Mouse (Mus musculus) layer of hippocampus, postnatal 10 days (tissue): ENCODE data around the gene Vmp1. TPM values are rescaled to one million over a fixed set of nuclear protein-coding genes. Genes with fewer than 3 reads are reported as not detected.

Experiments
- DNase-seq, 2 experiments: peaks; one replicate each; pipeline ENCODE4 v3.0.0; 2021; ENCODE audit warnings: low spot score in 2 of 2
- total RNA-seq, 2 experiments: library from RNA; stranded (reverse); gene quantifications; 2 replicates each; pipeline ENCODE4 v1.2.3; 2021

Vmp1 gene
- total RNA-seq, 2 experiments from 2014 or later: 138 to 155 TPM

DNA sequence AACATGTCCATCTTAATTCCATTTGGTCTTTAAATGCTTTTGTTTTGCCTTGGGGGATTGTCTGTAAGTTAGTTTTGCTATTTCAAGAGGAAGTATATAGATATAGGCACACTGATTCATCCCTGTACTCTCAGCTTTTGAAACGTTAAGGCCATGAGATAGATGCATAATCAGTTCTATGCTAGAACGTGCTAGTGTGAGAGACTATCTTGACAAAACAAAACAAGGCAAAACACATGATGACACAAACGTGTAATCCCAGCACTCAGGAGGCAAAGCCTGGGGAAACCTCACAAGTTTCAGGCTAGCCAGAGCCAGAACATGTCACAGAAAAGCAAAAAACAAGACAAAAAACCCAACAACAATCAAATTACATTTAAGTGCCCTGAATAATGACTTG lies 10.9 kb downstream of the Vmp1 start:
- DNase-seq: no peak

DNA sequence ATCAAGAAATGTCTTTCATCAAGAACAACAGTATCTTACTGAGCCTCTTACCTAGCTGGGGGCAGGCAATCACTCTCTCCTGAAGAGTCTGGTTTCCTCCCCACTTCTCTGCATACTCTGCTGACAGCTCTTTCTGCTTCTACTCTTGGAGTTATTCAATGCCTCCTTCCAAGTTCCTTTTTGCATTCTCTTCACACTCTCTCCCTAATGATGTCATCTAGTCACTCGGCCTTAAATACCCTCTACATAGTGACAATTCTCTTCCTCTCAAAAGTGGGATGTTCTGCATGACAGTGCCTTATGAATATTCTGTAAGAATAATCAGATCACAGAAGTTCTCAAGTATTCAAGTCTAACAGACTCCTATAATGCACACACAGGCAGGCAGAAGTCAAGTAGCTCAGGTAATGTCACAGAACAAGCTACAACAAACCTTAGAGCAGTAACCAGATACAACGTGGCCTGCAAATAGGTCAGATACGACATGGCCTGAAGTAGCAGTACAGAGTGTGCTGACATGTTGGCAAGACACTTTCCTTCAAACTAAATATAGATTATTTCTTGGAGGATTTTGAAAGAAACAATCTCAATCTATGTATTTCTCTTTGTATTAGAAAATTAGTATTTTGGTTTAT lies 12.5 kb downstream of the Vmp1 start:
- DNase-seq: no peak

DNA sequence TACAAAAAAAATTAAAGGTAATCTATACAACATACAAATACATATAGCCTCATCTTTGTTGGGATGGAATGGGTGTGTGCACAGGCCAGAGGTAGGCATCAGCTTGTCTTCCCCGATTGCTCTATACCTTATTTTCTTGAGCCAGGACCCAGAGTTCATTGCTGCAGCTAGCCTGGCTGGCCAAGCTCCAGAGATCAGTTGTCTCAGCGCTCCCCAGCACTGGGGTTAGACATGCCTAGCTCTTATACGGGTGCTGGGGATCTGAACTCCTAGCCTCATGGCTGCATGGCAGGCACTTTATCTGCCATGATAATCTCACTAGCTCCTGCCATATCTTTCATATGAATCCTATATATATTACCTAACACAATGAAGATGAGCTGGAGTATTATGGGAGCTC lies 15.5 kb downstream of the Vmp1 start:
- no peak for DNase-seq

DNA sequence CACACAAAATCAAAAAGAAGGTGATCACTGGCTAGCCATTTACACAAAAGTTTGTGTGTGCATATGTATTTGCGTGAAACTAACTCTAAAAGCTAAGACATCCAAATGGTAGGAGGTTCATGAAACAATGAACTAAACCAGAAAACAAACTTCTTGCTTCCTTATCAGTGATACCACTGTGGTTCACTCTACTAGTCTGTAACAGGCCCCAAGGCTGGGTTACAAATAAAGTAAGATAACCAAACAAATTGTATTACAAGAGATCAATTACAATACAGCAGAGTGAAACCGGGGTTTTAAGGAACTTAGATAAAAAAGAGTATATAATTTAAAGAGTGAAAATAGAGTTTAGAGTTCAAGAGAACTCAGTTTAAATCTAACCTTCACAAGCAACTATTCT lies 16.1 kb downstream of the Vmp1 start:
- DNase-seq: no peak

DNA sequence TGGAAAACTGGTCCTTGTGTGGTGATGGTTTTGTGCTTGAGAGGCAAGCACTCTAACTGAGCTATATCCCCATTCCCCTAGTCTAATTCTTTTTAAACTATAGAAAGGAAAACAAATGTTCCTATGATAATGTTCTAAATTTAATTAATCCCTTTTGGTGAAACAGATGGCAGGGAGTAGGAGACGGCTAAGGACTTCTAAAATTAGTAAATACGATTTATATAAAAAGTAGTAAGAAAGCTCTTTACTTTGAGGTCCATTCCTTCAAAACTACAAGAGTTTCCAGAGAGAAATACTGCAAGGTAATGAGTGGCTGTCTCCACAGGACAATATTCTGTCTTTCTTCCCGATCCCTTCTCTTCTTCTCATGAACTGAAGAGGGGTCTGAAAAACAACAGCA lies 19.2 kb downstream of the Vmp1 start:
- DNase-seq: no peak

DNA sequence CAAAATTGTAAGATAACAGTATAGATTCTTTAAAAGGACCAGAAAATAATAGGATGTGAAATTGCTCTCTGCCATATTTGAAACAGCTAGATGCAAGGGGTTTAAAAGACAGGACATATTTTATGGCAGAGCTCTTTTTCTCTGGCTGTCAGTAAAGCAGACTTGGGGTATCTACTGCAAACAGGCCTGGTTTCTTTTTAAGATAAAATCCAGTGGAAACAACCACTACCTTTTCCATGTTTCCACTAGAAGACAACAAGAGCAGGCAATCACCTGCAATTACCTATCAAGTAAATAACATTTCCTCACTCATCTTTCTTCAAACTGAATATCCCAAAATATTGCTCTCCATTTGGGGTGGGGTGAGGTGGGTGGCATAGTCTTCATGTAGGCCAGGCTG lies 19.7 kb downstream of the Vmp1 start:
- no peak for DNase-seq

DNA sequence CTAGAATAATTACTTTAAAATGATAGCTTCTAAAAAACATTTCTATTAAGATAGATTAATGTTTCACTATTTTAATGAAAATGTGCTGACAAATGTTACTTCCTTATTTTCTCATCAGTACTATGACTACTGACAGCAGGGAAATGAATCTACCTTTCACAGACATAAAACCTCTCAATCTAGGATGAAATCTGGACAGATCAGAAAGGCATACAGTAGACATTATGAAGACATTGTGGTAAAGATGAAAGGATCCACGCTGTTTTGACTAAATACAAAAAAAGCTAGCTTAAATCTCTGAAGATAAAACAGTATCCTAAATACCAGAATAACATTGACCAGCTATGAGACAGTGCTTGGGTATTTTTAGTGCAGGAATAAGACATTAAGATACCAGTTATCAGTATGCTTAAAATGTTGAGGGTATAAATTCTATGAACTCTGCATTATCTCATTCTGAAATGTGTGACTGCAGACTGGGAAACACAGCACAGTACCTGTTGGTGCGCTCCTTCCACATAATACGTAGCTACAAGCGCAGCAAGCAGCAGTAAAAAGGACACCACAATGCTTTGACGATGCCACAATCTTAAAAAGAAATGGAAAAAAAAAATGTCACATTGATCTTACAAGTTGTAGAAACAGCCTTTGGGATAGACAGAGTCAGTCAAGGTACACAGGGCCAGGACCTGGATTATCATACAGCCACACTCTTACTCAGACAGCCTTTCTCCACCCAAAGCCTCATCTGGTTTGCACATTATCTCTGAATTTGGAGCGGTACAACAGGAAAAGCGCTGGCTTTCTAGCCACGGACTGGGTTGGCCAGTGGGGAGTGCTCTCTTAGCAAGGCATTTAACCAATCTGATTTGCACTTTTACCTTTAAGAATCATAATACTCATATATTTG lies 20.4 kb downstream of the Vmp1 start:
- DNase-seq: no peak

DNA sequence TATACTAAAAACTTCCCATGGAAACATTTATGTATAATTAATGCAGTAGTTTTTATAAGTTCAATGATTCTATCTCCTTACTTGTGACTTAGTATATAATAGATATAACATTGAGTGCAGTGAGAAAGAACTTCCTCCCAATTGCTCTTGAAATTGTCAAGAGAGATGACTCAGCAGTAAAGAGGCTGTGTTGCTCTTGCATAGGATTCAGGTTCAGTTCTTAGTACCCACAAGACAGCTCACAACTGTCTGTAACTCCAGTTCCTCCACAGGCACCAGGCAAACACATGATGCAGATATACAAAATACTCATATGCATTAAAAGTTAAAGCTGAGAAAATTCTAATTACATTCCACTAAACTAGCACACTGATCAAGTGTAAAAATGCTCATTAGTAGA lies 25.8 kb downstream of the Vmp1 start:
- no peak for DNase-seq

DNA sequence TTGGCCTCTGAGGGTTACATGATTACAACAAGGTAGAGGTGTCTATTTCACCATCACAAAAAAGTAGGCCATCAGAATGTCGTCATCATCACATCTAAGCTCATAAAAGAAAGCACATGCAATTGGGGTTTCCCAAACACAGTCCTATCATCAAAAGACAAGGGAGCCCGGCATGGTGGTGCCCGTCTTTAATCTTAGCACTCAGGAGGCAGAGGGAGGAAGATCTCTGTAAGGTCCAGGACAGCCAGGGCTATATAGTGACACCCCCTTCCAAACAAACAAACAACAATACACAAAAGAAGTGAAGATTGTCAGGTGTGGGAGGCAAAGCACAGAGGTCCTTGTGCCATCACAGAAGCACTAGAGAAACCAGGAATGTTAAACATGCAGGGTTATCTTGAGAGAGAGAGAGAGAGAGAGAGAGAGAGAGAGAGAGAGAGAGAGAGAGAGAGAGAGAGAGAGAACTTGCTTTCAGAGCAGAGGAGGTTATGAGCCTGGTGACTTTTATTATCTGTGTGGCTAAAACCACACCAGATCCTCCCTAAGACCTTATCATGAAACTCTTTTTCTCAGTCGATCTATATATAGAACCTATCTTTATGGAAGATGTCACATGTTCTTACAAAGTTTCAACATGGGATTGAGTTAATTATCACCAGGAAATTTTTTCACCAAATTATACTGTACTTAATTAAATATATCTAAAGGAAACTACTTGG lies 26.6 kb downstream of the Vmp1 start:
- DNase-seq: no peak

DNA sequence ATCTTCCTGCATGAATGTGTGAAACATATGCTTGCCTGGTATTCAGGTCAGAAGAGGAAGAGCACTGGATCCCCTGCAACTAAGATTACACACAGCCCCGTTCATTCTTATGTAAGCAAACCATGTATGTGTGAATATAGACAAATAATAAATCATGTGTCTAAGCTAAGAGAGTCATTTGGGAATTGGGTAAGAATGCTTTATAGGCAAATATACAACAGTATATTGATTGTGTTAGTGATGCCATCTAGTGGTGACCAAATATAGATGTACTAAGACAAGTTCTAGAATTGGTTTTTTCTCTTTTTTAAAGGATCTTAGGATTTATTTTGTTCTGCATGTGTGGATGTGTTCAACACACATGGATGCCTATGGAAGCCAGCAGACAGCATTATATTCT lies 28.0 kb downstream of the Vmp1 start:
- DNase-seq: no peak

DNA sequence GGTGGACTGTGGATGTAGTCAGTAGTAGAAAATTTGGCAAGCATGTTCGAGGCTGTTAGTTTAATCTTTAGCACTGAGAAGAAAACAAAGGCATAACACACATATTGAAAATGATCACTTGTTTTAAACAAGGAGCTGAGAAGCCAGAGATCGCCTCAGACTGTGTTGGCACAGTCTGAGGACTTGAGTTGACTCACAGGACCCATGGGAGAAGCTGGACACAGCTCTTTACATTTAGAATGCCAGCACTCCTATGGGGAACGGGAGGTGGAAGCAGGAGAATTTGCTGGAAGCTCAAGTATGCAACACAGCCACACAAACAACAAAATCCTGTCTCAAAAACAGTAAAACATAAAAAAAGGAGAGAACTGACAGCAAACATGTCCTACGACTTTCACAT lies 29.5 kb downstream of the Vmp1 start:
- DNase-seq: no peak

DNA sequence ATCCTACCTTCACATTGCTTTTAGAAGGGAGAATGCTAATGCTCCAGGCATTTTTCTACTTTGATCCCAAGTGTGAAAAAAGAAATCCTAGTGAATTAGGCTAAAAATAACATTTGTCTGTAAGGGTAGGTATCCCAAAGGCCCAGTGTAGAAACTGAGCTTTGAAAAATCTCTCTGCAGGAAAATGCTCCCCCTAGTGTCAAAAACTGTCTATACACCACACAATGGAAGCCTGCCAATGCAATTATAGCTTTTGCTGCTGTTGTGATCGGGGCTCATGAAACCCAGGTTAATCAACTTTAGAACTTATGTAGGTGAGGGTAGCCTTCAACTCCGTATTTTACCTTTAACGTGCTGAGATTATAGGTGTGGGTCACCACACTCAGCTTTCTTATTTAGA lies 30.2 kb downstream of the Vmp1 start:
- DNase-seq: peak; percentile 51 to 63

DNA sequence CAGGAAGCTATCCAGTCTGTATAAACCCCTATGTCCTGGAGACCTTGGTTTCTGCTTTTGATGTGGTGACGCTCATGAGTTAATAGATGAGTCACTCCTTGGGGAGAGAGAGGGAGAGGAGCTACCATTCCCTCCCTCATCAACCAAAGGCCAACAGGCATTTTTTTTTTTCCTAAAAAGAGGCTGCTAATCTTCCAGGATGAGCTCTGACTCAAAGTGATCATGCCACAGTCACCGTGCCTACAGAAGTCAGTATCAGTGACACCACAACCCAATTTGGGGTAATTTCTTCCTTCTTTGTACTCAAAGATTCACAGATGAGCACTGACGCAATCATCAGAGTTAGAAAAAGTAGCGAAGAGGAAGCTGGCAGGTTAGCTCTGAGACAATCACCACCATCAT lies 31.1 kb downstream of the Vmp1 start:
- DNase-seq: no peak

DNA sequence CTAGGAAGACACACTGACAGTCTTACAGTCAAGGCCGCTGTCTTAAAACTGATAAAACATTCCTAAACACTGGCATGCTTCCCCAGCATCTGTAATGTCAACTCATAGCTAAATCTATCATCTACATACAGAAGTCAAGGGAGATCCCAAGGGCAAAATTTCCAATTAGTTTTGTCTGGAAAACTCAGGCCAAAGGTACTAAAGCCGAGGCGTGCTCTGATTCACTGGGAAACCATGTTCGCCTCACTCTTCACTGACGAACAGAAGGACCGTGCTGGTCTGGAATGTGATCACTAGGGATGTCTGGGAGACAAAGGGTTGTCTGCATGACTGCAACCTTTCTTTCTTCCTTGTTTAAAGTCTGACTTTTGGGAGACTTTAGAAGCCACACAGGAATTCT lies 33.0 kb downstream of the Vmp1 start:
- DNase-seq: no peak

DNA sequence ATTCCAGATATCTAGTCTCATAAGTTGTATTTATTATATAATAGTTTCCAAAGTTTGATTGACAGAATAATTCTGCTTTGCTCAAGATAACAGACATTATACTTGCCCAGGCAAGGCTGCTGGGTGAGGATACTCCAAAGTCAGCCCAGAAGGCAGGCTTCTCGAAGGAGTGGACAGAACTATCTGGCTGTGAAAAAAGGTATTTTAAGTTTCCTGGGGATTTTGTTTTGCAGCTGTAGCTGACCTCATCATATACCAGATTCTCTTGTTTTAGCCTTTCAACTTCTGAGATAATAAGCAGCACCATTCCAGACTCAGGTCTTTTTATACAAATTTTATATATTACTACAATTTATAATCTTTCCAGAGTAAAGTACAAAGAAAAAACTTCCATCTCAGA lies 34.1 kb downstream of the Vmp1 start:
- no peak for DNase-seq

DNA sequence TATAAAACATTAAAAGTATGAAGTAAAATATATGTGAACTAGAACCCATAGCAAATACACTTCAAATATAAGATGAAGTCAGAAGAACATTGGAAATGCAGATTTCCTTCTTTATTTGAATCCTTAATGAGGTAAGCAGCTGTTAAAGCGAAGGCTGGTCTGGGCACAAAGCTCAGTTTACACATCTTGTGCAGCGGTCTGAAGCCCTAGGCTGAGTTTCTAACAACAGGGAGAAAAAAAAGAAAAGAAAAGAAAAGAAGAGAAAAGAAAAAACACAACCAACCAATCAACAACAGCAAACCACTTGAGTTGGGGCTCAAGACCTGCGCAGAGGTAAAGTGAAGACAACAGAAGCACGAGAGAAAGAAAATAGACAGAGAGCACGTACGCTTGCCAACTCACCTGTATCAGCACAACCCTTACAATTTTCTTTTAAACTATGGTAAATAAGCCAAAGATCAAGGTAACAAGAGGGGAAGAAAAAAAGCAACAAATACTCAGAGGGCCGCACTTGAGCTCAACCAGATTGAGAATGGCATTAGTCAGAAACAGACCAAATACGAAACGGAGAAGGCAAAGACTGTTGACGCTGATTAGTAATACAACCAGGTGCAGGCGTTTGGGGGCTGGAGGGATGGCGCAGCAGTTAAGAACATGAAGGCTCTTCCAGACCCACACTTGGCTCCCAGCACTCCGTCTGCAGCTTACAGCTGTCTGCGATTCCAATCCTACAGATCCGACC lies 35.8 kb downstream of the Vmp1 start:
- no peak for DNase-seq

DNA sequence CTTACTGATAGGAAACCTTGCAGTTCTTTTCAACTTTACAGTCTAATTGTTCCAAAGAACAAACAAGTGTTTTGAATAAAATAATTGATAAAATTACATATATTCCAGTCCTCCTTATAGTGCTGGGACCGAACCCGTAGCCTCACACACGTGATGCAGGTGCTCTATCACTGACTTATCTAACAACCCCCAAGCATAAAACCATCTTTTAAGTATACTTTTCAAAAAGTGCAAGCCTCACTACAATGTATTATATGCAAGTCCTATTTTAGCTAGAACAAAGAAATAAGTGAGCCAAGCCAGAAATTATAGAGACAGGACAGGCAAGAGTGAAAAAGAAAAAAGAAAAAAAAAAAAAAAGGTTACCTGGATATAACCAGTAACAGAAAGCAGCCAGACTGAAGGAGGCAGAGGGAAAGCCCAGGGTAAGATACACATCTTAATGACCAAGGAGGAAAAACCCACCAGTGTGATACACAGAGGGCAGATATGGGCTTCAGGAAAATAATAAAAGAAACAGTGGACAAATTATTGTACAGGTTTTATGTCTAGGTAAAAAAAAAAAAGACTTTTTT lies 36.7 kb downstream of the Vmp1 start:
- no peak for DNase-seq

DNA sequence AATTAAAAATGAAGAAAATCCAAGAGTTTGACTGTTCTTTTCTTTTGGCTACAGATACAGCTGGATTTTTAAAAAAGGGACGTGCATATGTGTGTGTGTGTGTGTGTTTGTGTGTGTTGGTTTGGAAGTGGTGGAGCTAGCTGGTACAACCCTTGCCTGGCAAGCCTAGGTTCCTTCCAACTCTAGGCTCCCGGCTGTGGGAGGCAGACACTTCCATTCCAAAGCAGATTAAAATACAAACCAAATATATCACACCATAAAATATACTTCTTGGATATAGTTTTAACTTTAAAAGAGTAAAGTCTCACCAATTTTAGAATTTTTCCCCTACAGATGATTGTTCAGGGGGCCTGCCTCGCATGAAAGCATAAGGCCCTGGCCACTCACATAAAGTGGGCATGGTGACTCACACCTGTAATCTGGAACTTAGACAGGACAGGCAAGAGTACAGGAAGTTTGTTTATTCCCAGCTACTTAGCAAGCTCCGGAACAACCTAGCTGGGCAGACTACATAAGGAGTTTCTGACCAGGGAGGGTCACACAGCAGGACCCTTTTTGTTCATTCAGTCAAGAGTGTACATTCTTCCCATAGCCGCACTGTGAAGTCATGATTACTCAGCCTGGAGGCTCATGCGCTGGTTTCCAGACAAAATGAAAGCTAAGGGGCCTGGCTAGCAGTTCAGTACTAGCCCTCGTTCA lies 37.4 kb downstream of the Vmp1 start:
- DNase-seq: no peak

DNA sequence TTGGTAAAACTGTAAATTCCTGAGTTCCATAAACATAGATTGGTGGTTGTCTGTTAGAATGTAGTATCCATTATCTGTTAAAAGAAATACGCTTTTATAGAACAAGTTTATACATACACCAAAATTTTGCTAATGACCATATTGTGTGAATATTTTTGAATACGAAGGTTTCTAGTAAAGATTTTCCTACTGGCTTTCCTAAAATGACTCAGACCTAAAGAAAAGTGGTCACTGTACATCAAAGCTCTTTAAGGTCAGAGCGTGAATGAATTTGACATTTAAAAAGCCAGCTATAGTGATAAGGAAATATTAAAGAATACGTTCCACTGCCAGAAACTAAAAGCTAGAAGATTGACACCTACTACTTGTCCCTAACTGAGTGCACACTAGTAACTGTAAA lies 39.1 kb downstream of the Vmp1 start:
- no peak for DNase-seq

DNA sequence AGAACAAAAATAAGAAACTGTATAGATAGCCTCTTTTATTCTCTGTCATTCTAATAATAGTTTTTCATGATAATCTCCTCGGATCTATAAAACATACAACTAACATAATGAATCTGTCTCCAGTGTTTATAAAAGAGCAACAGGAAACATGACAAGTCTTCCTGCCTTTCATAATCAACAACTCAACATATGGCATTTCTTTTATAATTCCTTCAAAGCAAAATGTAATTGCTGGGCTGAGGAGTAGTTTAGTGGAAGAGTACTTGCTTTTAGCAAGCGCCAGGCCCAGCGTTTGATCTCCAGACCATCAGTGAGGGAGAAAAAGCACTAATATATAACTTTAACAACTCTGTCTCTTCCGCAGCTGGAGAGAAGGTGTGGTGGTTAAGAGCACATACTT lies 41.9 kb downstream of the Vmp1 start:
- no peak for DNase-seq

DNA sequence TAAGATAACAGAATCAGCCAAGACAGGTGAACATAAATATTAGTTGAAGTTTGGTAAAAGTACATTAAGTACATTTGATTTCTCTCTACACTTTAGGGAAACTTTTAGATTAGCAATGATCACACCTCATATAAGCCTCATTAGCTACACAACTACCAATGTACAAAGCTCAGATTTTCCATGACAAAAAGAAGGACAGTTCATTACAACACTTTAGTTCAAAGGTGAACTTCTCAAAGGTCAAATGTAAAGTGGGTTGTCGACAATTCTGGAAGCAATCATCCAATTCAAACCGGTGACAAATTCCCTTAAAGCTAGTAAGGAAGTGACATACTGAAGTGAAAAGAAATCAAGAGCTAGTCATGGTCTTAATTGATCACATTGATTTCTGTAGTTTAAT lies 45.9 kb downstream of the Vmp1 start:
- DNase-seq: no peak
